Mouse (Mus musculus) neural tube, embryonic 15.5 days (tissue): ENCODE measurements around the gene Sox1. TPM values are rescaled to one million over a fixed set of nuclear protein-coding genes. Genes with fewer than 3 reads are reported as not detected.

Source experiments
- ATAC-seq: fragments of 200-750 bp; cut with Nextera tagmentation; 2 replicates; pipeline ENCODE4 v1.8.0; 2017; ENCODE audit warnings: mild to moderate bottlenecking, moderate TSS enrichment, moderate library complexity; ENCODE audit not compliant: low FRiP score
- H3K27ac ChIP-seq: fragments of 300-500 bp; sonication (generic); replicated peaks from 2 replicates; pipeline ENCODE4 v1.5.1; 2015; ENCODE audit warnings: mild to moderate bottlenecking, inconsistent platforms
- H3K27me3 ChIP-seq: fragments of 300-500 bp; sonication (generic); replicated peaks from 2 replicates; pipeline ENCODE4 v1.6.1; 2015; ENCODE audit warnings: inconsistent platforms
- H3K36me3 ChIP-seq: fragments of 300-500 bp; sonication (generic); 2 replicates; pipeline ENCODE4 v1.6.1; 2015; ENCODE audit warnings: inconsistent platforms
- H3K4me1 ChIP-seq: fragments of 300-500 bp; sonication (generic); 2 replicates; pipeline ENCODE4 v1.6.1; 2015; ENCODE audit warnings: inconsistent platforms
- H3K4me2 ChIP-seq: fragments of 300-500 bp; sonication (generic); 2 replicates; pipeline ENCODE4 v1.6.1; 2015; ENCODE audit warnings: inconsistent platforms, mild to moderate bottlenecking, moderate library complexity
- H3K4me3 ChIP-seq: fragments of 300-500 bp; sonication (generic); replicated peaks from 2 replicates; pipeline ENCODE4 v1.5.1; 2015; ENCODE audit warnings: mild to moderate bottlenecking, inconsistent platforms
- H3K9ac ChIP-seq: fragments of 300-500 bp; sonication (generic); replicated peaks from 2 replicates; pipeline ENCODE4 v1.6.1; 2015; ENCODE audit warnings: mild to moderate bottlenecking, inconsistent platforms
- H3K9me3 ChIP-seq: fragments of 300-500 bp; sonication (generic); replicated peaks from 2 replicates; pipeline ENCODE4 v1.6.1; 2016; ENCODE audit warnings: inconsistent platforms
- WGBS: fragments of 180-500 bp; shearing (Covaris S2); methylation state at CpG from one replicate; pipeline ENCODE4 v1.1.7; 2015; ENCODE audit warnings: mixed read lengths; 5-methylcytosine and 5-hydroxymethylcytosine counted together
- polyA plus RNA-seq: library from polyadenylated mRNA; unstranded; fragments of >200 nt; fragmentation: Nextera tagmentation; extraction: Ambion mirVana; gene quantifications from 2 replicates; pipeline ENCODE4 v1.2.1, GENCODE M21; 2015

Gene Sox1
- polyA plus RNA-seq, 1 experiment from 2014 or later, result 0.91 TPM

DNA sequence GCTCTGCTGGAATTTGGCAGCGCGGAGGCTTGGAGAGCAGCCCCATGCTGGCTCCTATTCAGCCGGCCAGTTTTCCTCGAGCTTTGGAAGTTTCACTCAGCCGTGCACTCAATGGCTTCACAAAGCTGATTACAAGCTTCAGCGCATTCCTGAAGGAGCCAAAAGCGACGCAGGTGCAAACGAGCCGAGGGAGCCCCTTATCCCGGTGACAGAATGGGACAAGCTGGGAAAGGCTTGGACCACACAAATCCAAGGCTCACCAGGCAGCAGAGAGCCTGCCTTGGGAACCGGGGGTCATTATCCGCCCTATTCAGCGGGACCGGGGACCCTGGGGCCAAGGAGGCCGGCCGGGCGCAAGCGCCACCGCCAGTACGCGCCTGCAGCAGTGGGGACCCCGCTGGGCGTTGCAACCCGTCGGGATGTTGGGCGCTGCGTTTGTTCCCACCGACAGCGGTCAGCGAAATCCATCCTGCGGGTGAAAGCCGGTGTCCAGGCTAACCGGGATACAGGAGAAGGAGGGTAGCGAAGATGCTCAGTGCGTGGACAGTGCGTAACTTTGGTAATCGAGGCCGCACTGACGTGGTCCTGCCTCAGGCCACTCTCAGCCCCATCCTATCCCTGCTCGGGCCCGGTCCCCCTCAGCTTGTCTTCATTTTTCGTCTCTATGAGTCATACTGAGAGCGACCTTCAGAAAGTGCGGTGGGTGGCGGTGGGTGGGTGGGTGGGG is 35.2 kb downstream of the Sox1 start:
- Histone ChIP-seq H3K9me3 (no peaks in the 10 kb centered on the region), H3K4me3 (peak overlapping the region; percentile 32), H3K27me3 (peaks cover 88% of the 10 kb centered on the region), H3K4me2 (peak overlapping the region; percentile 58), H3K36me3 (no peaks in the 10 kb centered on the region), H3K27ac (peak overlapping the region; percentile 75), H3K9ac (no peak overlapping the region), H3K4me1 (peaks cover 34% of the 10 kb centered on the region)
- WGBS, result under 1% methylated on average over 46 of the region's 46 CpGs
- peak; percentile 70; the same call in 1 of the 2 replicates for ATAC-seq

DNA sequence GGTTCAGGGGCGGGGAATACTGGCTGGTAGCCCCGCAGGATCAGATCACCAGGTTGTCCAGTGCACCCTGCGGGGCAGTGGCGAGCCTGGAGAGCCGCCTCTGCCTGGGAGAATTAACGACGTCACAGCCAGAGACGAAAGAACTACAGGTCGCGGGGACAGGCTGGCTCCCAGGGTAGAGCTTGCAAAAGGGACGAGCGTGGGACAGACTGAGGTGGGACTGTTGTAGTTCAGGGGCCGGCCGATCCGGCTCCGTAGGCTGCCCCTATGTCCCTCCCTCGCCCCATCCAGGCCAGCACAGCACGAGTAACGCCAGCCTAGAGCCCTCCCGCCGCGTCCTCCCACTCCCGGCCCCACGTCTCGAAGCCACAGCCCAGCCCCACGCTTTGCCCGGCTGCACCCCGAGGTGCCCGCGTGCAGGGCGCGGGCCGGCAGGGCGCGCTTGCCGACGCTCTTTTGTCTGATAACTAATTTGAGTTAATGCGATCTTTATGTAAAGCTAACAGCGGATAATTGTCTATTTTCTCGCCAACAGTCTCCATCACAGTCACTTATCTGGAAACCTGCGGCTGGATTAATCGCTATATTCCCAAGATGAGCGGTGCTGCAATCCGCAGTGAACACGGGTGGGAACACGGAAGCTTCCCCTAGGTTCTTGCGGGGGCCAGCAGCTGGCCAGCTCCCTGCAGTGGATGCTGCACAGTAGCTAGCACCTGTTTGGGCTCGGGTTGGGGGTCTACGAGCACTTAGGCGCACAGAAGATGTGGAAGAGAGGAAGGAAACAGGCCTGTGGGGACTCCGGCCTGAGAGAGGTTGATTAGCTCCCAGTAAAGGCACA is 36.0 kb downstream of the Sox1 start:
- H3K4me3 ChIP-seq, result peak overlapping the region; percentile 32
- no peaks in the 10 kb centered on the region for H3K36me3 ChIP-seq
- H3K4me2 ChIP-seq, result peak overlapping the region; percentile 58
- peak; percentile 22; the same call in 1 of the 2 replicates for ATAC-seq
- H3K27me3 ChIP-seq, result peaks cover 81% of the 10 kb centered on the region
- WGBS, result 2% methylated on average over 51 of the region's 51 CpGs
- H3K4me1 ChIP-seq, result peaks cover 34% of the 10 kb centered on the region
- H3K27ac ChIP-seq, result peak overlapping the region; percentile 75
- no peaks in the 10 kb centered on the region for H3K9me3 ChIP-seq
- H3K9ac ChIP-seq, result 0 out of 2 replicates have a peak overlapping the region, but pooled peaks have one; percentile 32

DNA sequence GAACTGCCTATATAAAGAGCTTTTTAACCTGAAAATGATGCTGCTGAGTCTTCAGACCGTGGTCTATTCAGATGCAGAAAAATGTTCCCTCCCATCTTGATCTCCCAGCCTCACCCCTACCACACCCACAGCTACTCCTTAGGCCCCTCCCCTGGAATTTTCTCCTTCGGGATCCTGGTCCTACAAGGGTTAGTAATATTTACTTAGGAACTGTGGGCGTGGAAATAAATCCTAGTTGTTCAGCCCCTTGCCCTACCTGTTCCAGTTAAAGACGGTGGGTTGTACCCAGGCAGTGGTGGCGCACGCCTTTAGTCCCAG is 36.6 kb downstream of the Sox1 start:
- H3K27ac ChIP-seq, result no peak overlapping the region
- H3K9ac ChIP-seq, result no peak overlapping the region
- H3K9me3 ChIP-seq, result no peaks in the 10 kb centered on the region
- H3K27me3 ChIP-seq, result peaks cover 75% of the 10 kb centered on the region
- peaks cover 34% of the 10 kb centered on the region for H3K4me1 ChIP-seq
- peak overlapping the region; percentile 58 for H3K4me2 ChIP-seq
- H3K36me3 ChIP-seq, result no peaks in the 10 kb centered on the region
- 55% methylated on average over 6 of the region's 6 CpGs for WGBS
- ATAC-seq, result no peak
- H3K4me3 ChIP-seq, result no peak overlapping the region

DNA sequence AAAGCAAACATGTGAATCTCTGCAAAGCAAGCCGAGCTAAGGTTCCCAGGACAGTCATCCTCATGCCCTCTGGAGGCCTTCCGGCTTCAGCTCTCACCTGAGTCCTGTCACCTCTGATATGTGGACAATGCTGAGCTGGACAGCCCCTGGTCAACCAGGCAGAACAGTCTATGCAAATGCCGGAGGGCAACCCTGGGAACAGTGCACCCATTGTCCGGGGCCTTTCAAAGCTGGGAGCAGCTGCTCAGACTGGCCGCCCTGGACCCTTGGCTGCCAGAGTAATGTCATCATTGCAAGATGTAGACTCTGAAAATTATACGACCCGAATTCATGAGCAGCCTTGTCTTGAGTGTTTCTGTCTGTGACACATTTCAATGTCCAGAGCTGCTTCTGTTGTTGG is 37.5 kb downstream of the Sox1 start:
- H3K4me1 ChIP-seq, result peaks cover 34% of the 10 kb centered on the region
- no peaks in the 10 kb centered on the region for H3K9me3 ChIP-seq
- ATAC-seq, result no peak
- peaks cover 69% of the 10 kb centered on the region for H3K27me3 ChIP-seq
- H3K4me2 ChIP-seq, result no peak overlapping the region
- no peak overlapping the region for H3K4me3 ChIP-seq
- H3K9ac ChIP-seq, result no peak overlapping the region
- no peak overlapping the region for H3K27ac ChIP-seq
- 25% methylated on average over 7 of the region's 7 CpGs for WGBS
- no peaks in the 10 kb centered on the region for H3K36me3 ChIP-seq

DNA sequence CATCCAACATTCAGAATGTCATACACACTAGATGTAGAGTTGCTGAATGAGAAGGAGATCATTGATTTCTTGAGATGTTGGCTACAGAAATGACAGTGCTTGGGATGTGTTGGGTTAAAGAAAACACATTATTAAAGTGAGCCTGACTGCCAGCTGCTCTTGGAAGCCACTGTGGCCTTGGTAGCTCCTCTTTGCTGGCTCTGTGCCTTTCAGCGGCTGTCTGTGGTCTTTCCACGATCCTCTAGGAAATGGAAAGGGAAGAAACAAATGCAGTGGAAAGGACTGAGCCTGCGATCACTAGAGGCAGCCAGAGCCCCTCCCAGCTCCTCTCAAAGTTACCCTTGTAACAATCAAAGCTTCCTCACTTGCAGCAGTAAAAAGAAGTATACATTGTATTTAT is 39.7 kb downstream of the Sox1 start:
- no peaks in the 10 kb centered on the region for H3K36me3 ChIP-seq
- no peak overlapping the region for H3K27ac ChIP-seq
- WGBS, result 50% methylated on average over 3 of the region's 3 CpGs
- H3K4me2 ChIP-seq, result no peak overlapping the region
- H3K9me3 ChIP-seq, result no peaks in the 10 kb centered on the region
- H3K27me3 ChIP-seq, result peaks cover 47% of the 10 kb centered on the region
- H3K9ac ChIP-seq, result no peak overlapping the region
- H3K4me1 ChIP-seq, result peaks cover 17% of the 10 kb centered on the region
- no peak overlapping the region for H3K4me3 ChIP-seq
- ATAC-seq, result no peak

DNA sequence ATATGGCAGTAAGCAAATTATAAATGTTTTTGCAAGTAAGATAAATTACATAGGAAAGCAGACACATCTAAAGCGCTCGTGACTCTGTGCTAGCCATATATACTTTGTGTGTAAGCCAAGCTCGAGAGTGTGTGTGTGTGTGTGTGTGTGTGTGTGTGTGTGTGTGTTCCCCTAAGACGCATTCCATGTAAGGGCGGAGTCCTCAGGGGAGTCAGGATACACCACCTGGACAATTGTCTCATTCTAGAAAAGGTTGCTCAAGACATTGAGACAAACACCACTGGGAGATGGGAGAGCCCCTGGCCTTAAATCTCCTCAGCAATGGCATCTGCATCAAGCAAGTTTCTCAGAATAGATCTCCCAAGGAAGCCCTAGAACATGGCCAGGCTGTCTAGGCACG is 42.9 kb downstream of the Sox1 start:
- Histone ChIP-seq H3K27me3 (peaks cover 21% of the 10 kb centered on the region), H3K4me1 (no peaks in the 10 kb centered on the region), H3K36me3 (no peaks in the 10 kb centered on the region), H3K27ac (no peak overlapping the region), H3K9me3 (no peaks in the 10 kb centered on the region), H3K9ac (no peak overlapping the region), H3K4me3 (no peak overlapping the region), H3K4me2 (no peak overlapping the region)
- ATAC-seq, result no peak
- WGBS, result 91% methylated on average over 6 of the region's 6 CpGs

DNA sequence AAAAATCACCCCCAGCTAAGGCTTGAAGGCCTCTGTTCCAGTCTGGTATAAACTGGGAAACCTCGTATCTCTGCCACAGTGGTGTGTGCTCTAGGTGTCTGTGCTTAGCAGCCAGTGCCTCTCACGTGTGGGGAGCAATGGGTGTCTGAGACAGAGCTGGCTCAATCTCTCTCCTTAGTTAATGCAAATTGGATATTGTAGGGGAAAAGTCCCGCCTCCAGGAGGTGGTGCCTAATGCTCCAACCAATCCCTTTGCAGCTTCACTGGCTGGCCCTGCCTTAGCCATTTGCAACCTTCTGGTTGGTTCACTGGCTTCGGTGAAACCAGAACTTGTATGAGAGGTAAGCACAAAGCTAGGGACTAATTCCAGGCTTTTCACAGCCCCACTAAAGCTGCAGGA is 43.9 kb downstream of the Sox1 start:
- 0 out of 2 replicates have a peak, but pooled peaks have one; percentile 38 for ATAC-seq
- whole genome bisulfite sequencing, result 37% methylated on average over 4 of the region's 4 CpGs
- H3K27me3 ChIP-seq, result peaks cover 12% of the 10 kb centered on the region
- no peaks in the 10 kb centered on the region for H3K4me1 ChIP-seq
- H3K4me2 ChIP-seq, result no peak overlapping the region
- H3K9ac ChIP-seq, result no peak overlapping the region
- no peaks in the 10 kb centered on the region for H3K9me3 ChIP-seq
- no peak overlapping the region for H3K4me3 ChIP-seq
- no peak overlapping the region for H3K27ac ChIP-seq
- H3K36me3 ChIP-seq, result no peaks in the 10 kb centered on the region

DNA sequence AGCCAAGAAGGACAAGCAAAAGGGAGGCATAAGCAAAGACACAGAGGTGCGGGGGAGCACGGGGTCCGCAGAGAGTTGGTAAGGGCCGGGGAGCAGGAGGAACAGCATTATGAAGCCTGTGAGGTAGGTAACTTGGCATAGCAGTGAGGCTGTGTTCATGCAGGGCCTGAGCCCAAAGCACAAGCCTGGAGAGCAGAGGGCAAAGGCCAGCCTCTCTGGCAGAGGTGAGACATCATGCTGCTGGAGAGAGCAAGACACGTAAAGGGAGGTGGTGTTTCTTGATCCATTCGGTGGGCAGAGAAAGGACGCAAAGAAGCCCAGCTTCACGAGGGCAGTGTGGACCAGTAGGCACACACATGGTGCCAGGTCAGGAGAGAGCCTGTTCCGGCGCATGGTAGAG is 44.8 kb downstream of the Sox1 start:
- no peak for ATAC-seq
- H3K4me3 ChIP-seq, result no peak overlapping the region
- H3K9me3 ChIP-seq, result no peaks in the 10 kb centered on the region
- no peak overlapping the region for H3K9ac ChIP-seq
- H3K27me3 ChIP-seq, result peaks cover 12% of the 10 kb centered on the region
- no peak overlapping the region for H3K4me2 ChIP-seq
- WGBS, result 92% methylated on average over 10 of the region's 10 CpGs
- no peak overlapping the region for H3K27ac ChIP-seq
- no peaks in the 10 kb centered on the region for H3K36me3 ChIP-seq
- H3K4me1 ChIP-seq, result no peaks in the 10 kb centered on the region

DNA sequence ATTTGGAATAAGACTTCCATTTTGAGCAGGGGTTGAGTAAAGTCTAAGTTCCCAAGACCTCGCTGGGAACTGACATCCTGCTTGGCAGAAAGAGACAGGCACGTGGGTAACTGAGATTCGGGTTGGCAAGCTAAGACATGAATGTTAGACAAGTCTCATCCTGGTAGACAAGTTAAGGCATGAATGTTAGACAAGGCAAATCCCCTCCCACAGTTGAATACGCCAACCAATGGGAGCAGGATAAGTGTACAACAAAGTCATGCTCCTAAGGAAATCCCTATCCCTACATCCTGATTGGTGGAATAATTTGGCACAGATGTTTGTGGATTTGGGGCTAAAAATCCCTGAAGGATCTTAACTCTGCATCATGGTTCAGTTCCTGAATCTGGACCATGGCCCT is 45.9 kb downstream of the Sox1 start:
- Histone ChIP-seq H3K9ac (no peak overlapping the region), H3K9me3 (no peaks in the 10 kb centered on the region), H3K4me1 (peaks cover 4% of the 10 kb centered on the region), H3K4me3 (no peak overlapping the region), H3K4me2 (no peak overlapping the region), H3K27me3 (peaks cover 21% of the 10 kb centered on the region), H3K27ac (no peak overlapping the region), H3K36me3 (no peaks in the 10 kb centered on the region)
- WGBS, result 94% methylated on average over 4 of the region's 4 CpGs
- ATAC-seq, result no peak

DNA sequence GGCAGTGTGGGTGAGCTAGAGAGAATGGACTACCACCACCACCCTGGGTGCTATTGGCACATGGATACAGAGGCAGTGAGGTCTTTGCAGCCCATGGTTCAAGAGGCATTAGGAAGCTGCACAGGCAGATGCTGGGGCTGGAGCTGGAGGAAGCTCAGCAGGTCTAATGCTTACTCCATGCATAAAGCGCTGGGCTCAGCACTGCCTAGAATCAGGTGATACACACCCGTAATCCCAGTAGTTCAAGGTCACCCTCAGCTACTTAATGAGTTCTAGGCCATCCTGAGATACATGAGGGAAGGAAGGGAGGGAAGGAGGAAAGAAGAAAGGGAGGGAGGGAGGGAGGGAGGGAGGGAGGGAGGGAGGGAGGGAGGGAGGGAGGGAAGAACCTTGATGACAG is 50.2 kb downstream of the Sox1 start:
- ATAC-seq, result no peak
- Histone ChIP-seq H3K27ac (no peak overlapping the region), H3K9ac (no peak overlapping the region), H3K36me3 (no peaks in the 10 kb centered on the region), H3K4me1 (peaks cover 11% of the 10 kb centered on the region), H3K27me3 (peaks cover 40% of the 10 kb centered on the region), H3K4me3 (no peak overlapping the region), H3K4me2 (no peak overlapping the region), H3K9me3 (no peaks in the 10 kb centered on the region)
- WGBS, result 60% methylated on average over 2 of the region's 2 CpGs

DNA sequence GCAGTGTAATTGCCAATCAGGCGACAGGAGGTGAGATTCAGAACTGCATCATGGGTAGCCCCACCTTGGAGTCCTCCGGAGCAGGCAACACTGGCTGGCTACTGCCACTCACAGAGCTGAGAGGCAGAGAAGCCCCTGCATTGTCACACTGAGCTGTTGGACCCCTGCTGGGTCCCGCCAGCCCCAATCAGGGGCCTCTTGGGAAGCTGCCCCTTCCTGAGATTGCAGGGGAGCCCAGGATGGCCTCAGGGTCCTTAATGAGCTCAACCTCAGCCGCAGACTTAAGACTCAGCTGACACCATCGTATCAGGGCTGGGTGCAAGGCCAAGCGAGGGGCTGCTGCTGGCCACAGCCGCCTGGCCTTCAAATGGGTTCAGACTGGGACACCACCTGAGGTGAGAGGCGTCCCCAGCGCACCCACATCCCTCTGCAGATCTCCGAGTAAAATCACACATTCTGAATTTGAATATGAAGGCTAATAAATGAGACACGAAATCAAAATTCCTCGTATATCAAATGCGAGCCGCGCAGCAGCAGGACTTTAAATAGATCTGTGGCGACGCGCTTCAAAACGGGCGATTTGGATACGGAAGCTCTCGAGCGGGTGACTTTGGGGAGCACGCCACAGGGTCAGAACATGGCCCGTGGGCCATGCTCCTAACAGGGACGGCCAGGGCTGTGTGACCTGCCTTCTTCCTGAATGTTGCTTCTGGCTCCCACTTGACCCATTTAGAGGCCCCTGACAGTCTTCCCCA is 51.0 kb downstream of the Sox1 start:
- Histone ChIP-seq H3K4me1 (peaks cover 11% of the 10 kb centered on the region), H3K9me3 (no peaks in the 10 kb centered on the region), H3K4me3 (peak overlapping the region; percentile 10; the same call in 1 of the 2 replicates), H3K4me2 (peak overlapping the region; percentile 48), H3K9ac (no peak overlapping the region; the same call in 1 of the 2 replicates), H3K27me3 (peaks cover 40% of the 10 kb centered on the region), H3K36me3 (no peaks in the 10 kb centered on the region), H3K27ac (no peak overlapping the region)
- ATAC-seq, result no peak; the same call in 1 of the 2 replicates
- WGBS, result 6% methylated on average over 26 of the region's 26 CpGs
